Mouse (Mus musculus) gastrocnemius, adult 8-10 months (tissue): ENCODE measurements around the gene Zdhhc18. TPM values are rescaled to one million over a fixed set of nuclear protein-coding genes. Genes with fewer than 3 reads are reported as not detected.

ENCODE experiments used
- DNase-seq, 2 experiments: peaks; one replicate each; pipeline ENCODE4 v3.0.0; 2022; ENCODE audit warnings: low spot score in 2 of 2
- total RNA-seq, 4 experiments: library from RNA; stranded (reverse); gene quantifications; 2 replicates each; pipeline ENCODE4 v1.2.4; 2022

The Zdhhc18 gene
- 10 to 100 TPM; 25.7 to 48.0 (median 33.2) TPM for total RNA-seq

- peak; percentile 64 to 65 for DNase-seq
Observed at GRCm38 (mm10) chr4:133649989-133650699, at the start of gene Zdhhc18. Zdhhc18 (minus strand) TSS chr4:133650154.

- DNase-seq, result no peak
Observed at GRCm38 (mm10) chr4:133695363-133695762, 45.4 kb upstream of the Zdhhc18 start.

GRCm38 (mm10) chr4:133690252-133690651 is 40.3 kb upstream of the Zdhhc18 start:
- DNase-seq, result no peak

- DNase-seq, result peak; percentile 28 to 67
Observed at GRCm38 (mm10) chr4:133688417-133689067, 38.6 kb upstream of the Zdhhc18 start.

- DNase-seq, result no peak
Observed at GRCm38 (mm10) chr4:133687126-133687525, 37.2 kb upstream of the Zdhhc18 start.

- no peak for DNase-seq
Observed at GRCm38 (mm10) chr4:133686512-133686911, 36.6 kb upstream of the Zdhhc18 start.

- DNase-seq, result no peak
Observed at GRCm38 (mm10) chr4:133680206-133680786, 30.3 kb upstream of the Zdhhc18 start.

GRCm38 (mm10) chr4:133679629-133680028 is 29.7 kb upstream of the Zdhhc18 start:
- DNase-seq, result no peak

- DNase-seq, result no peak
Observed at GRCm38 (mm10) chr4:133677266-133677665, 27.3 kb upstream of the Zdhhc18 start.

GRCm38 (mm10) chr4:133676189-133676588 is 26.2 kb upstream of the Zdhhc18 start:
- no peak for DNase-seq

GRCm38 (mm10) chr4:133675594-133676016 is 25.7 kb upstream of the Zdhhc18 start:
- DNase-seq, result peak; percentile 17 to 45

- no peak for DNase-seq
Observed at GRCm38 (mm10) chr4:133674331-133674695, 24.4 kb upstream of the Zdhhc18 start.

GRCm38 (mm10) chr4:133673666-133674330 is 23.8 kb upstream of the Zdhhc18 start:
- peak in 1 of 2 experiments; percentile 10 for DNase-seq

- DNase-seq, result peak in 1 of 2 experiments; percentile 32
Observed at GRCm38 (mm10) chr4:133672845-133673647, 23.1 kb upstream of the Zdhhc18 start.

- DNase-seq, result peak; percentile 89 to 90
Observed at GRCm38 (mm10) chr4:133671881-133672844, 22.2 kb upstream of the Zdhhc18 start, which contains the start of gene Pigv. Pigv (minus strand) TSS chr4:133672647.

GRCm38 (mm10) chr4:133671184-133671880 is 21.4 kb upstream of the Zdhhc18 start:
- peak; percentile 75 to 76 for DNase-seq

GRCm38 (mm10) chr4:133669652-133670210 is 19.8 kb upstream of the Zdhhc18 start:
- no peak for DNase-seq

GRCm38 (mm10) chr4:133668537-133668936 is 18.6 kb upstream of the Zdhhc18 start:
- DNase-seq, result peak; percentile 45 to 64

- no peak for DNase-seq
Observed at GRCm38 (mm10) chr4:133666199-133666598, 16.2 kb upstream of the Zdhhc18 start.
